Mouse (Mus musculus) MEL (cell line): Measurements from ENCODE around the gene Fbxl16. TPM values are rescaled to one million over a fixed set of nuclear protein-coding genes. Genes with fewer than 3 reads are reported as not detected.

Experiments
- DNase-seq: peaks from one replicate; pipeline ENCODE4 v3.0.0; 2011; ENCODE audit warnings: low read depth, low spot score
- H3K27ac ChIP-seq: 2 replicates; pipeline ENCODE4 v1.5.1; 2012; ENCODE audit warnings: low read depth, mild to moderate bottlenecking, control low read depth, low read length, moderate library complexity; ENCODE audit not compliant: control insufficient read depth
- H3K27me3 ChIP-seq, 2 experiments: fragments of 150-350 bp in 1 of 2; sonication (generic) in 1 of 2; 2 replicates each; pipeline ENCODE4 v1.6.1; 2012; ENCODE audit warnings: low read length in 2 of 2, mild to moderate bottlenecking in 2 of 2, improper control_type of control experiment in 1 of 2, moderate library complexity in 1 of 2; ENCODE audit not compliant: insufficient read depth in 2 of 2, control insufficient read depth in 1 of 2
- H3K36me3 ChIP-seq, 2 experiments: 2 replicates each; pipeline ENCODE4 v1.6.1; 2012 to 2014; ENCODE audit warnings: low read length in 2 of 2, improper control_type of control experiment in 1 of 2, inconsistent platforms in 1 of 2, mild to moderate bottlenecking in 1 of 2; ENCODE audit not compliant: insufficient read depth in 2 of 2, control insufficient read depth in 1 of 2
- H3K4me1 ChIP-seq, 2 experiments: fragments of 150-350 bp in 1 of 2; sonication (generic) in 1 of 2; 2 replicates each; pipeline ENCODE4 v1.6.1; 2012; ENCODE audit warnings: low read length in 2 of 2, improper control_type of control experiment in 1 of 2, mild to moderate bottlenecking in 1 of 2; ENCODE audit not compliant: insufficient read depth in 2 of 2, control insufficient read depth in 1 of 2
- H3K4me3 ChIP-seq, 2 experiments: fragments of 150-350 bp in 1 of 2; sonication (generic) in 1 of 2; 2 replicates each; pipeline ENCODE4 v1.5.1; 2012; ENCODE audit warnings: low read depth in 2 of 2, low read length in 2 of 2, mild to moderate bottlenecking in 2 of 2, moderate library complexity in 2 of 2, control low read depth in 1 of 2, improper control_type of control experiment in 1 of 2; ENCODE audit not compliant: control insufficient read depth in 1 of 2, insufficient read depth in 1 of 2
- H3K79me2 ChIP-seq: 2 replicates; pipeline ENCODE4 v1.6.1; 2012; ENCODE audit warnings: mild to moderate bottlenecking, low read length, moderate library complexity; ENCODE audit not compliant: control insufficient read depth, poor library complexity, insufficient read depth
- H3K9ac ChIP-seq: 2 replicates; pipeline ENCODE4 v1.6.1; 2012; ENCODE audit warnings: low read depth, mild to moderate bottlenecking, control low read depth, low read length, moderate library complexity; ENCODE audit not compliant: control insufficient read depth, poor library complexity, severe bottlenecking
- H3K9me3 ChIP-seq: fragments of 150-350 bp; sonication (generic); replicated peaks from 2 replicates; pipeline ENCODE4 v1.6.1; 2012; ENCODE audit warnings: mild to moderate bottlenecking, low read length, improper control_type of control experiment, moderate library complexity; ENCODE audit not compliant: insufficient read depth
- BHLHE40 ChIP-seq: IDR thresholded peaks from 2 replicates; pipeline ENCODE4 v1.6.1; 2012; ENCODE audit warnings: low read depth, mild to moderate bottlenecking, inconsistent platforms, low read length, improper control_type of control experiment, borderline replicate concordance
- CHD2 ChIP-seq: IDR thresholded peaks from 2 replicates; pipeline ENCODE4 v1.6.1; 2011; ENCODE audit warnings: low read length, improper control_type of control experiment
- ELF1 ChIP-seq: IDR thresholded peaks from 2 replicates; pipeline ENCODE4 v1.6.1; 2014; ENCODE audit warnings: low read depth, mild to moderate bottlenecking, inconsistent platforms, low read length, improper control_type of control experiment, moderate library complexity
- GABPA ChIP-seq: IDR thresholded peaks from 2 replicates; pipeline ENCODE4 v1.6.1; 2012; ENCODE audit warnings: low read depth, mild to moderate bottlenecking, inconsistent platforms, low read length, improper control_type of control experiment, moderate library complexity
- GATA1 ChIP-seq: IDR thresholded peaks from 2 replicates; pipeline ENCODE4 v1.6.1; 2011; ENCODE audit warnings: low read depth, low read length, improper control_type of control experiment
- HCFC1 ChIP-seq: IDR thresholded peaks from 2 replicates; pipeline ENCODE4 v1.6.1; 2012; ENCODE audit warnings: low read depth, mild to moderate bottlenecking, inconsistent platforms, low read length, improper control_type of control experiment, moderate library complexity
- JUND ChIP-seq: IDR thresholded peaks from 2 replicates; pipeline ENCODE4 v1.6.1; 2011; ENCODE audit warnings: low read depth, mild to moderate bottlenecking, improper control_type of control experiment, low read length
- KAT2A ChIP-seq: conservative IDR thresholded peaks from 2 replicates; pipeline ENCODE4 v1.6.1; 2012; ENCODE audit warnings: low read depth, low read length, improper control_type of control experiment, inconsistent platforms
- MAFK ChIP-seq: IDR thresholded peaks from 2 replicates; pipeline ENCODE4 v1.6.1; 2011; ENCODE audit warnings: low read depth, mild to moderate bottlenecking, low read length, improper control_type of control experiment, borderline replicate concordance
- MAX ChIP-seq: IDR thresholded peaks from 2 replicates; pipeline ENCODE4 v1.6.1; 2011; ENCODE audit warnings: low read length, improper control_type of control experiment
- MAZ ChIP-seq: IDR thresholded peaks from 2 replicates; pipeline ENCODE4 v1.6.1; 2012; ENCODE audit warnings: low read depth, mild to moderate bottlenecking, inconsistent platforms, low read length, improper control_type of control experiment
- MEF2A ChIP-seq: IDR thresholded peaks from 2 replicates; pipeline ENCODE4 v1.6.1; 2014; ENCODE audit warnings: low read depth, mild to moderate bottlenecking, inconsistent platforms, low read length, improper control_type of control experiment; ENCODE audit not compliant: poor library complexity, insufficient replicate concordance, severe bottlenecking; ENCODE audit errors: extremely low read depth
- MXI1 ChIP-seq: IDR thresholded peaks from 2 replicates; pipeline ENCODE4 v1.6.1; 2011; ENCODE audit warnings: mild to moderate bottlenecking, low read depth, low read length, improper control_type of control experiment
- MYB ChIP-seq: IDR thresholded peaks from 2 replicates; pipeline ENCODE4 v1.6.1; 2011; ENCODE audit warnings: mild to moderate bottlenecking, low read depth, low read length, improper control_type of control experiment
- NELFE ChIP-seq: IDR thresholded peaks from 2 replicates; pipeline ENCODE4 v1.6.1; 2011; ENCODE audit warnings: low read depth, low read length, improper control_type of control experiment
- POLR2A ChIP-seq, 2 experiments: IDR thresholded peaks; 2 replicates each; pipeline ENCODE4 v1.6.1; 2011 to 2012; ENCODE audit warnings: low read length in 2 of 2, mild to moderate bottlenecking in 2 of 2, control low read depth in 1 of 2, improper control_type of control experiment in 1 of 2, low read depth in 1 of 2, moderate library complexity in 1 of 2; ENCODE audit not compliant: control insufficient read depth in 1 of 2, insufficient read depth in 1 of 2, poor library complexity in 1 of 2
- POLR2AphosphoS2 ChIP-seq: IDR thresholded peaks from 2 replicates; pipeline ENCODE4 v1.6.1; 2011; ENCODE audit warnings: low read length, improper control_type of control experiment
- SIN3A ChIP-seq: IDR thresholded peaks from 2 replicates; pipeline ENCODE4 v1.6.1; 2012; ENCODE audit warnings: low read length, improper control_type of control experiment, inconsistent platforms
- TAL1 ChIP-seq: IDR thresholded peaks from 2 replicates; pipeline ENCODE4 v1.6.1; 2012; ENCODE audit warnings: mild to moderate bottlenecking, inconsistent platforms, low read length, moderate library complexity, mixed read lengths
- TBP ChIP-seq: IDR thresholded peaks from 2 replicates; pipeline ENCODE4 v1.8.0; 2011; ENCODE audit warnings: low read depth, low read length, improper control_type of control experiment
- UBTF ChIP-seq: IDR thresholded peaks from 2 replicates; pipeline ENCODE4 v1.6.1; 2012; ENCODE audit warnings: low read depth, mild to moderate bottlenecking, inconsistent platforms, low read length, improper control_type of control experiment, moderate library complexity, borderline replicate concordance; ENCODE audit not compliant: insufficient read depth
- USF1 ChIP-seq: IDR thresholded peaks from 2 replicates; pipeline ENCODE4 v1.6.1; 2014; ENCODE audit warnings: low read depth, mild to moderate bottlenecking, inconsistent platforms, low read length, improper control_type of control experiment, moderate library complexity
- ZC3H11A ChIP-seq: IDR thresholded peaks from 2 replicates; pipeline ENCODE4 v1.6.1; 2012; ENCODE audit warnings: low read depth, mild to moderate bottlenecking, inconsistent platforms, low read length, improper control_type of control experiment
- ZKSCAN1 ChIP-seq: IDR thresholded peaks from 2 replicates; pipeline ENCODE4 v1.6.1; 2012; ENCODE audit warnings: low read depth, mild to moderate bottlenecking, inconsistent platforms, low read length, improper control_type of control experiment, moderate library complexity
- ZNF384 ChIP-seq: IDR thresholded peaks from 2 replicates; pipeline ENCODE4 v1.6.1; 2012; ENCODE audit warnings: low read depth, mild to moderate bottlenecking, inconsistent platforms, low read length, improper control_type of control experiment
- polyA plus RNA-seq, 2 experiments: library from polyadenylated mRNA; stranded (reverse) in 1 of 2; unstranded in 1 of 2; fragments of >175 nt in 1 of 2; fragments of >200 nt in 1 of 2; gene quantifications; 2 replicates each; pipeline versions ENCODE4 v1.2.1 to v1.2.4; 2012; ENCODE audit warnings: low replicate concordance in 2 of 2, low read depth in 1 of 2; ENCODE audit not compliant: insufficient read length in 2 of 2, insufficient read depth in 1 of 2, missing spikeins in 1 of 2
- total RNA-seq: library from RNA; depleted of rRNA; stranded (reverse); fragments of 300-350 nt; gene quantifications from 2 replicates; pipeline ENCODE4 v1.2.3, GENCODE M21; 2012; rRNA removed

Gene Fbxl16
- total RNA-seq: not detected in 2 replicates
- polyA plus RNA-seq: under 1 TPM in 1 of 2 experiments, not detected in 1; 0.11 TPM

GRCm38 (mm10) chr17:25808789-25809605, at the start of gene Fbxl16:
Gene Fbxl16, plus strand, starts transcription at chr17:25809085.
- TF ChIP-seq ELF1 (no peak), MXI1 (no peak), SIN3A (no peak), MEF2A (no peak), CHD2 (no peak), ZNF384 (no peak), NELFE (no peak), MYB (no peak), POLR2A (IDR thresholded peaks at IDR 0.05; ENCODE audit: control insufficient read depth in 1 of 2, insufficient read depth in 1 of 2, low read depth in 1 of 2, low read length in 2 of 2, poor library complexity in 1 of 2) (no peak), HCFC1 (no peak)
- Histone ChIP-seq H3K4me3 (no peak within 1 kb of the TSS), H3K27ac (no peak within 1 kb of the TSS), H3K36me3 (no peaks in the 10 kb centered on the region), H3K9ac (no peak within 1 kb of the TSS), H3K27me3 (peaks cover 0 to 1% of the 10 kb centered on the region in 2 experiments; a peak in 1 of 4 replicates), H3K4me1 (peaks cover 0 to 8% of the 10 kb centered on the region in 2 experiments; a peak in 1 of 4 replicates), H3K9me3 (no peaks in the 10 kb centered on the region), H3K79me2 (no peaks in the 10 kb centered on the region)
- DNase-seq: no peak

GRCm38 (mm10) chr17:25760148-25760547, 48.7 kb upstream of the Fbxl16 start:
- H3K27ac ChIP-seq: no peak overlapping the region
- peaks cover 9 to 13% of the 10 kb centered on the region in 2 experiments for H3K27me3 ChIP-seq
- no peaks in the 10 kb centered on the region for H3K36me3 ChIP-seq

GRCm38 (mm10) chr17:25761561-25761970, 47.3 kb upstream of the Fbxl16 start:
- peaks cover 12 to 16% of the 10 kb centered on the region in 2 experiments for H3K27me3 ChIP-seq
- H3K27ac ChIP-seq: no peak overlapping the region
- H3K79me2 ChIP-seq: no peaks in the 10 kb centered on the region
- H3K9me3 ChIP-seq: no peaks in the 10 kb centered on the region
- no peaks in the 10 kb centered on the region for H3K4me1 ChIP-seq
- TF ChIP-seq UBTF (no peak), GATA1 (no peak), BHLHE40 (no peak), MAZ (no peak), ZKSCAN1 (no peak), MEF2A (no peak), MAFK (no peak), KAT2A (no peak), HCFC1 (no peak), POLR2AphosphoS2 (no peak), JUND (no peak), TBP (no peak), CHD2 (no peak), TAL1 (no peak), USF1 (no peak), GABPA (no peak)
- DNase-seq: no peak
- H3K4me3 ChIP-seq: no peak overlapping the region
- no peak overlapping the region for H3K9ac ChIP-seq
- no peaks in the 10 kb centered on the region for H3K36me3 ChIP-seq

More at GRCm38 (mm10) chr17:25760148-25760547, 48.7 kb upstream of the Fbxl16 start:
- DNase-seq: no peak
- TF ChIP-seq ZC3H11A: no peak
- no peak for TF ChIP-seq MAX
- Histone ChIP-seq H3K9me3 (no peaks in the 10 kb centered on the region), H3K9ac (no peak overlapping the region), H3K4me1 (no peaks in the 10 kb centered on the region), H3K4me3 (no peak overlapping the region), H3K79me2 (no peaks in the 10 kb centered on the region)
